Mouse (Mus musculus) cortical plate, adult 2 months (tissue): ENCODE measurements around the gene Fbxo2.

ENCODE experiments used
- CTCF ChIP-seq: fragments of 200-500 bp; IDR thresholded peaks from 2 replicates; pipeline ENCODE4 v1.5.1; 2011; ENCODE audit warnings: mild to moderate bottlenecking, control low read depth, low read length; ENCODE audit not compliant: insufficient read depth; ENCODE audit errors: extremely low read depth
- POLR2A ChIP-seq: fragments of 200-500 bp; IDR thresholded peaks from 2 replicates; pipeline ENCODE4 v1.6.1; 2011; ENCODE audit warnings: mild to moderate bottlenecking, low read length, control low read depth; ENCODE audit not compliant: insufficient read depth; ENCODE audit errors: extremely low read depth

DNA sequence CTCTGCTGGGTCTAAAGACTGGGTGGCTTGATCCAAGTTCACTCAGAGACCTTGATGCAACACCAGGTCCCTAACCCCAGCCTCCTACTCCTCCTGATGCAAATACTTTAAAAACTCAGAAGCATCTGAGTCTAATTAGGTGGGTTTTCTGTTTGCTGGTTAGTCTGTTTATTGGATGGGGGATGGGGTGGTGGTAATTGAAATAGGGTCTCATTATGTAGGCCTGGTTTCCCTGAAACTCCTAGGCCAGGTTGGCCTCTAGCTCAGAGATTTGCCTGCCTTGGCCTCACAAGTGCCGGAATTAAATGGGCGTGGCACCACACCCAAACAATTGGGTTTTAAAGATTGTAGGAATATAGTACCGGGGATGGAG lies 37.7 kb upstream of the Fbxo2 start:
- no peak for TF ChIP-seq POLR2A
- no peak for TF ChIP-seq CTCF
